Mouse (Mus musculus) CH12.LX (cell line): ENCODE measurements around the gene Gm10837. TPM values are rescaled to one million over a fixed set of nuclear protein-coding genes. Genes with fewer than 3 reads are reported as not detected.

Experiments
- DNase-seq: peaks from one replicate; pipeline ENCODE4 v3.0.0-alpha.2; 2013; ENCODE audit errors: extremely low read depth
- H3K27ac ChIP-seq: 2 replicates; pipeline ENCODE4 v1.5.1; 2012; ENCODE audit warnings: low read depth, mild to moderate bottlenecking, control low read depth, moderate library complexity; ENCODE audit not compliant: insufficient read depth
- H3K27me3 ChIP-seq: replicated peaks from 2 replicates; pipeline ENCODE3; 2012; ENCODE audit warnings: inconsistent platforms
- H3K36me3 ChIP-seq, 2 experiments: replicated peaks in 1 of 2; 2 replicates each; pipeline versions ENCODE3 to v1.6.1; 2012; ENCODE audit warnings: inconsistent platforms in 1 of 2, low read length in 1 of 2, mild to moderate bottlenecking in 1 of 2, mixed read lengths in 1 of 2, moderate library complexity in 1 of 2; ENCODE audit not compliant: control insufficient read depth in 1 of 2, insufficient read depth in 1 of 2
- H3K4me1 ChIP-seq, 2 experiments: 2 replicates each; pipeline ENCODE4 v1.6.1; 2012; ENCODE audit warnings: inconsistent platforms in 1 of 2, moderate library complexity in 1 of 2; ENCODE audit not compliant: insufficient read depth in 2 of 2, control insufficient read depth in 1 of 2
- H3K4me2 ChIP-seq: 2 replicates; pipeline ENCODE4 v1.6.1; 2012; ENCODE audit warnings: low read depth, mild to moderate bottlenecking, control low read depth; ENCODE audit not compliant: poor library complexity, insufficient read depth, severe bottlenecking
- H3K4me3 ChIP-seq, 3 experiments: fragments of 150-350 bp in 1 of 3; sonication (generic) in 1 of 3; replicated peaks in 1 of 3; 2 replicates each; pipeline versions ENCODE3 to v1.5.1; 2011 to 2012; ENCODE audit warnings: low read depth in 2 of 3, low read length in 2 of 3, mild to moderate bottlenecking in 2 of 3, moderate library complexity in 2 of 3, control low read depth in 1 of 3, improper control_type of control experiment in 1 of 3, inconsistent platforms in 1 of 3, mixed read lengths in 1 of 3; ENCODE audit not compliant: poor library complexity in 1 of 3
- H3K79me2 ChIP-seq: replicated peaks from 2 replicates; pipeline ENCODE4 v1.6.1; 2012; ENCODE audit warnings: mild to moderate bottlenecking, moderate library complexity; ENCODE audit not compliant: control insufficient read depth, poor library complexity, insufficient read depth, severe bottlenecking; ENCODE audit errors: extremely low read depth
- H3K9ac ChIP-seq: 2 replicates; pipeline ENCODE4 v1.6.1; 2012; ENCODE audit warnings: low read depth, mild to moderate bottlenecking, control low read depth, moderate library complexity; ENCODE audit not compliant: insufficient read depth
- H3K9me3 ChIP-seq: replicated peaks from 2 replicates; pipeline ENCODE3; 2012; ENCODE audit warnings: low read length, inconsistent platforms, mixed read lengths
- CTCF ChIP-seq, 2 experiments: IDR thresholded peaks in 1 of 2; conservative IDR thresholded peaks in 1 of 2; 2 replicates each; pipeline ENCODE4 v1.5.1; 2011 to 2012; ENCODE audit warnings: low read depth in 2 of 2, low read length in 2 of 2, improper control_type of control experiment in 1 of 2, inconsistent platforms in 1 of 2, mild to moderate bottlenecking in 1 of 2, moderate library complexity in 1 of 2
- ELF1 ChIP-seq: IDR thresholded peaks from 2 replicates; pipeline ENCODE4 v1.6.1; 2014; ENCODE audit warnings: low read depth, mild to moderate bottlenecking, inconsistent platforms, low read length, improper control_type of control experiment
- EP300 ChIP-seq: IDR thresholded peaks from 2 replicates; pipeline ENCODE4 v1.6.1; 2011; ENCODE audit warnings: low read length, improper control_type of control experiment
- ETS1 ChIP-seq: conservative IDR thresholded peaks from 2 replicates; pipeline ENCODE4 v1.6.1; 2012; ENCODE audit warnings: low read depth, mild to moderate bottlenecking, inconsistent platforms, low read length, improper control_type of control experiment, moderate library complexity
- HCFC1 ChIP-seq: IDR thresholded peaks from 2 replicates; pipeline ENCODE4 v1.6.1; 2012; ENCODE audit warnings: low read depth, mild to moderate bottlenecking, inconsistent platforms, low read length, improper control_type of control experiment
- IRF4 ChIP-seq: IDR thresholded peaks from 2 replicates; pipeline ENCODE4 v1.6.1; 2014; ENCODE audit warnings: low read depth, mild to moderate bottlenecking, inconsistent platforms, low read length, improper control_type of control experiment
- JUN ChIP-seq: IDR thresholded peaks from 2 replicates; pipeline ENCODE4 v1.6.1; 2011; ENCODE audit warnings: low read depth, mild to moderate bottlenecking, low read length, improper control_type of control experiment, moderate library complexity; ENCODE audit not compliant: insufficient read depth
- JUND ChIP-seq: conservative IDR thresholded peaks from 2 replicates; pipeline ENCODE4 v1.6.1; 2011; ENCODE audit warnings: low read depth, low read length, improper control_type of control experiment
- MAFK ChIP-seq: IDR thresholded peaks from 2 replicates; pipeline ENCODE4 v1.6.1; 2011; ENCODE audit warnings: low read length, improper control_type of control experiment; ENCODE audit not compliant: insufficient replicate concordance
- MEF2A ChIP-seq: IDR thresholded peaks from 2 replicates; pipeline ENCODE4 v1.6.1; 2014; ENCODE audit warnings: low read depth, mild to moderate bottlenecking, inconsistent platforms, low read length, improper control_type of control experiment, borderline replicate concordance
- NRF1 ChIP-seq: IDR thresholded peaks from 2 replicates; pipeline ENCODE4 v1.6.1; 2014; ENCODE audit warnings: low read depth, mild to moderate bottlenecking, inconsistent platforms, low read length, improper control_type of control experiment, moderate library complexity
- PAX5 ChIP-seq: IDR thresholded peaks from 2 replicates; pipeline ENCODE4 v1.6.1; 2012; ENCODE audit warnings: low read length, inconsistent platforms, mixed read lengths
- POLR2A ChIP-seq: IDR thresholded peaks from 2 replicates; pipeline ENCODE4 v1.6.1; 2011; ENCODE audit warnings: low read depth, mild to moderate bottlenecking, improper control_type of control experiment, low read length
- POLR2AphosphoS2 ChIP-seq: IDR thresholded peaks from 2 replicates; pipeline ENCODE4 v1.6.1; 2011; ENCODE audit warnings: low read depth, low read length, improper control_type of control experiment
- RAD21 ChIP-seq: IDR thresholded peaks from 2 replicates; pipeline ENCODE4 v1.6.1; 2011; ENCODE audit warnings: low read depth, mild to moderate bottlenecking, low read length, improper control_type of control experiment, moderate library complexity
- RCOR1 ChIP-seq: conservative IDR thresholded peaks from 2 replicates; pipeline ENCODE4 v1.6.1; 2012; ENCODE audit warnings: low read depth, mild to moderate bottlenecking, inconsistent platforms, low read length, improper control_type of control experiment
- SIN3A ChIP-seq: IDR thresholded peaks from 2 replicates; pipeline ENCODE4 v1.6.1; 2012; ENCODE audit warnings: low read length, improper control_type of control experiment, inconsistent platforms
- SMC3 ChIP-seq: IDR thresholded peaks from 2 replicates; pipeline ENCODE4 v1.6.1; 2011; ENCODE audit warnings: low read depth, low read length, improper control_type of control experiment
- UBTF ChIP-seq: IDR thresholded peaks from 2 replicates; pipeline ENCODE4 v1.6.1; 2012; ENCODE audit warnings: low read depth, mild to moderate bottlenecking, inconsistent platforms, low read length, improper control_type of control experiment, moderate library complexity
- USF1 ChIP-seq: IDR thresholded peaks from 2 replicates; pipeline ENCODE4 v1.6.1; 2014; ENCODE audit warnings: low read depth, mild to moderate bottlenecking, inconsistent platforms, low read length, improper control_type of control experiment
- ZNF384 ChIP-seq: IDR thresholded peaks from 2 replicates; pipeline ENCODE4 v1.6.1; 2012; ENCODE audit warnings: low read depth, low read length, improper control_type of control experiment, inconsistent platforms
- dilution Hi-C: fragments of 300-500 bp; cut with MboI; formaldehyde crosslinking; loops from 2 replicates; pipeline ENCODE4 v1.14.3; 2020; ENCODE audit warnings: low sequenced_read_pairs; ENCODE audit not compliant: extremely low pct_unique_long_range_greater_than_20kb, extremely low pct_ligation_motif_present
- in situ Hi-C: fragments of 300-500 bp; cut with MboI; formaldehyde crosslinking; loops from 3 replicates; pipeline ENCODE4 v1.14.3; 2019; ENCODE audit warnings: low sequenced_read_pairs, low pct_ligation_motif_present, low pct_unique_long_range_greater_than_20kb, mixed read lengths
- polyA plus RNA-seq: library from polyadenylated mRNA; unstranded; fragments of >175 nt; gene quantifications from 2 replicates; pipeline ENCODE4 v1.2.1, GENCODE M21; 2012; ENCODE audit warnings: low read depth; ENCODE audit not compliant: insufficient read length
- total RNA-seq, 2 experiments: library from RNA; depleted of rRNA; stranded (reverse); fragments of 300-350 nt in 1 of 2; fragments of >200 nt in 1 of 2; gene quantifications; 2 replicates each; pipeline ENCODE4 v1.2.3; 2012 to 2014

Gene Gm10837
- total and polyA plus RNA-seq, 3 experiments: not detected

- Histone ChIP-seq H3K27me3 (no peaks in the 10 kb centered on the region), H3K9ac (no peak overlapping the region), H3K9me3 (peaks cover 6% of the 10 kb centered on the region), H3K79me2 (no peaks in the 10 kb centered on the region), H3K36me3 (no peaks in the 10 kb centered on the region), H3K4me2 (no peak overlapping the region), H3K4me1 (no peaks in the 10 kb centered on the region), H3K4me3 (no peak overlapping the region), H3K27ac (no peak overlapping the region)
- in situ Hi-C loops: no loop called here
- DNase-seq: no peak
- no peak for TF ChIP-seq IRF4
- TF ChIP-seq JUND: no peak
- no peak for TF ChIP-seq POLR2A
- no peak for TF ChIP-seq USF1
- no peak for TF ChIP-seq ETS1
- no peak for TF ChIP-seq ELF1
- TF ChIP-seq HCFC1: no peak
- TF ChIP-seq EP300: no peak
- no peak for TF ChIP-seq ZNF384
- TF ChIP-seq UBTF: no peak
- TF ChIP-seq POLR2AphosphoS2: no peak
- TF ChIP-seq MAFK: no peak
- no peak for TF ChIP-seq RAD21
- TF ChIP-seq MEF2A: no peak
- no peak for TF ChIP-seq SMC3
- TF ChIP-seq NRF1: no peak
- TF ChIP-seq PAX5: no peak
- no peak for TF ChIP-seq CTCF (conservative IDR thresholded peaks at IDR 0.05 in 1 of 2, IDR thresholded peaks at IDR 0.05 in 1 of 2; ENCODE audit: low read depth in 2 of 2, low read length in 2 of 2)
- TF ChIP-seq SIN3A: no peak
- dilution Hi-C loops: no loop called here
Observed at GRCm38 (mm10) chr14:122467926-122468841, 22.2 kb upstream of the Gm10837 start.

- no peak overlapping the region for H3K4me2 ChIP-seq
- no peak for DNase-seq
- H3K79me2 ChIP-seq: no peaks in the 10 kb centered on the region
- H3K36me3 ChIP-seq: no peaks in the 10 kb centered on the region
- H3K27ac ChIP-seq: no peak overlapping the region
- in situ Hi-C loops: no loop called here
- no peak overlapping the region for H3K9ac ChIP-seq
- H3K27me3 ChIP-seq: no peaks in the 10 kb centered on the region
- peaks cover 10% of the 10 kb centered on the region for H3K9me3 ChIP-seq
- dilution Hi-C loops: no loop called here
- no peaks in the 10 kb centered on the region for H3K4me1 ChIP-seq
- TF ChIP-seq JUN: no peak
- no peak for TF ChIP-seq RCOR1
- TF ChIP-seq EP300: no peak
- TF ChIP-seq, all 38 proteins: peak for 0
- no peak overlapping the region for H3K4me3 ChIP-seq
Observed at GRCm38 (mm10) chr14:122468971-122469755, 21.2 kb upstream of the Gm10837 start.
